Mouse (Mus musculus) ES-Bruce4 (cell line): ENCODE measurements around the gene Plpp3.

Experiments used
- CTCF ChIP-seq: IDR thresholded peaks from one replicate; pipeline ENCODE4 v1.8.1; 2011; ENCODE audit warnings: low read depth, low read length
- EP300 ChIP-seq: IDR thresholded peaks from 2 replicates; pipeline ENCODE4 v1.6.1; 2011; ENCODE audit warnings: low read depth, low read length; ENCODE audit not compliant: insufficient read depth
- POLR2A ChIP-seq: IDR thresholded peaks from one replicate; pipeline ENCODE4 v1.8.1; 2011; ENCODE audit warnings: low read length; ENCODE audit not compliant: insufficient read depth

- TF ChIP-seq POLR2A (no peak), CTCF (no peak), EP300 (no peak)
Measured at GRCm38 (mm10) chr4:105171432-105171831, 14.3 kb downstream of the Plpp3 start.
